1 mouse cellular context compared by ENCODE assay signal in the genomic region with DNA sequence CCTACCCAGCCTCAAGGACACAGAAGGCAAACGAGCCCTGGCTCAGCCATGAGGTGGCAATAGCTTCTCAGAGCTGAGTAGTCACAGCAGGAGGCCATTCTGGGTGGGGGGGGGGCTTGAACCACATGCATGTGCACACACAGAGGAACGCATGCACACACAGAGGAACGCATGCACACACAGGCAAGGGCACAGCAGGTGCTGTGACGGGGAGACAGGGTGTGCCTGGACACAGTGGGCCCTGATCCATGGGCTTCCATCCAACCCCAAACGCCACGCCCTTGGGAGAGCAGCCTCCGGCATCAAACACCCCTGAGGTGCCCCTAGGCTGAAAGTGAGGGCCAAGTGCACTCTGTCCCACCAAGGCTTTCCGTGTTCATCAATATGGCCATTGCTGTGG.
TF ChIP-seq lines count a peak whose summit lies in the region.

No protein-coding gene starts in this region.

TF ChIP-seq in MEL, 35 proteins besides CTCF, POLR2A, EP300 and RAD21 (continued from another document):
- TF ChIP-seq NELFE (IDR thresholded peaks at IDR 0.05; ENCODE audit: low read depth, low read length) (no peak), TAL1 (IDR thresholded peaks at IDR 0.05; ENCODE audit: low read length) (no peak), MXI1 (IDR thresholded peaks at IDR 0.05; ENCODE audit: low read depth, low read length) (no peak)
TF ChIP-seq in MEL: peak in this region for 0.
